Mouse (Mus musculus) bone marrow macrophage, adult 2 months (primary cell): ENCODE results near the gene Iqcb1.

ENCODE experiments used
- CTCF ChIP-seq: IDR thresholded peaks from 2 replicates; pipeline ENCODE4 v1.5.1; 2012; ENCODE audit warnings: low read depth, mild to moderate bottlenecking, low read length, moderate library complexity
- POLR2A ChIP-seq: IDR thresholded peaks from 2 replicates; pipeline ENCODE4 v1.6.1; 2012; ENCODE audit warnings: mild to moderate bottlenecking, low read depth, low read length, borderline replicate concordance

DNA sequence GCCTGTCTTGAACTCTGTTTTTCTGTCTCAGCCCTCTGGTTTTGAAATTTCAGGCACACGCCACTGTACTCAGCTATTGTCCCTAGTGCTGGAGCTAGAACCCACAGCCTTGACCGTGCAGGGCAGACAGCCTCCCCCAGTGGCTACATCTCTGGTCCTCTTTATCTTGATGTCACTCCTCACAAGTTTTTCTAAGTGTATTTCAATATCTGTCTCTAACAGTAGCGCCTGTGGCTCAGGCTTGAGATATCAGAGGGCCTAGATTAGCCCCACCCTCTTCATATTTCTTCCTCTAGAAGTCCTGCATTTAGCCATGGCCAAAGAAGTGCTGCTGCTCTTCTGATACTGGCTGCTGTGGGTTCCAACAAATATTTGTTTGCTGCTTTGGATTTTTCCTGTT, 62.4 kb downstream of the Iqcb1 start:
- TF ChIP-seq CTCF (no peak), POLR2A (no peak)
